Mouse (Mus musculus) bone marrow, adult 2 months (tissue): ENCODE data around the gene Ubap1.

ENCODE experiments used
- CTCF ChIP-seq: fragments of 200-500 bp; IDR thresholded peaks from 2 replicates; pipeline ENCODE4 v1.5.1; 2011; ENCODE audit warnings: low read length, control low read depth; ENCODE audit not compliant: control insufficient read depth, insufficient read depth
- POLR2A ChIP-seq: fragments of 200-500 bp; IDR thresholded peaks from 2 replicates; pipeline ENCODE4 v1.6.1; 2011; ENCODE audit warnings: low read depth, mild to moderate bottlenecking, control low read depth, low read length, borderline replicate concordance; ENCODE audit not compliant: control insufficient read depth

DNA sequence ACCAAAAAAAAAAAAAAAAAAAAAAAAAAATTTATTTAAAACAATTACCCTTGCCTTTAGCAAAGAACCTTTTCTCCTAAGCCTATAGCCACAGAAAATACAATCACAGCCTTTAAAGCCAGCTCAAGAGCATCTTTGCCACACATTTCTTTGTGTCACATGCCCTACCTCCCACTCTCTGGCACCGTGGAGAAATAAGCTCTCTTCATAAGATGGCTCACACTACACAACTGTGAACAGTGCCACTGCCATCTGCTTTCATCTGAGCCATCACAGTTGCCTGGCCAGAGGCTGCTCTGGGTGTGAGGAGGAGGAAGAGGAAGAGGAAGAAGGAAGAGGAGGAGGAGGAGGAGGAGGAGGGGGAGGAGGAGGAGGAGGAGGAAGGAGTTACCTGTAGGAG, 60.5 kb downstream of the Ubap1 start:
- no peak for TF ChIP-seq CTCF
- TF ChIP-seq POLR2A = no peak
